Mouse (Mus musculus) cerebellum, postnatal 10 days (tissue): ENCODE data around the gene B3gat2.

Experiments used
- DNase-seq, 2 experiments: peaks; one replicate each; pipeline ENCODE4 v3.0.0; 2021; ENCODE audit warnings: mixed read lengths in 2 of 2

B3gat2 gene

GRCm38 (mm10) chr1:23834819-23835218 lies 73.3 kb downstream of the B3gat2 start:
- DNase-seq: peak; percentile 57 to 67

GRCm38 (mm10) chr1:23836630-23837029 lies 75.1 kb downstream of the B3gat2 start:
- DNase-seq: no peak

GRCm38 (mm10) chr1:23840924-23841323 lies 79.4 kb downstream of the B3gat2 start:
- no peak for DNase-seq

- no peak for DNase-seq
Measured at GRCm38 (mm10) chr1:23842629-23843028, 81.1 kb downstream of the B3gat2 start.

GRCm38 (mm10) chr1:23843790-23844189 lies 82.2 kb downstream of the B3gat2 start:
- no peak for DNase-seq

GRCm38 (mm10) chr1:23845007-23845406 lies 83.5 kb downstream of the B3gat2 start:
- peak; percentile 53 to 54 for DNase-seq

- peak; percentile 98 for DNase-seq
Measured at GRCm38 (mm10) chr1:23846044-23846680, 84.6 kb downstream of the B3gat2 start.

GRCm38 (mm10) chr1:23855623-23856022 lies 94.1 kb downstream of the B3gat2 start:
- peak; percentile 41 to 43 for DNase-seq

- no peak for DNase-seq
Measured at GRCm38 (mm10) chr1:23860944-23861343, 99.4 kb downstream of the B3gat2 start.

GRCm38 (mm10) chr1:23865566-23865965 lies 104.0 kb downstream of the B3gat2 start:
- DNase-seq: no peak

- no peak for DNase-seq
Measured at GRCm38 (mm10) chr1:23867350-23867862, 105.9 kb downstream of the B3gat2 start.

GRCm38 (mm10) chr1:23872194-23872593 lies 110.6 kb downstream of the B3gat2 start:
- no peak for DNase-seq

- DNase-seq: no peak
Measured at GRCm38 (mm10) chr1:23882681-23883080, 121.1 kb downstream of the B3gat2 start.

- peak; percentile 32 to 43 for DNase-seq
Measured at GRCm38 (mm10) chr1:23884087-23884668, 122.6 kb downstream of the B3gat2 start.

GRCm38 (mm10) chr1:23884914-23885313 lies 123.4 kb downstream of the B3gat2 start:
- peak in 1 of 2 experiments; percentile 25 for DNase-seq

- no peak for DNase-seq
Measured at GRCm38 (mm10) chr1:23892072-23892471, 130.5 kb downstream of the B3gat2 start.
